Mouse (Mus musculus): ENCODE data around the gene Camsap3. TPM values are rescaled to one million over a fixed set of nuclear protein-coding genes. Genes with fewer than 3 reads are reported as not detected.
A peak's percentile ranks its signal among the peaks of the same experiment; 100 is the strongest.
"Not testable (repeated sequence)": the region's sequence is repeated elsewhere in the genome, so short reads cannot be mapped to it uniquely, and the experiment has no call there.

Camsap3 gene
- total RNA-seq (2015) = 0.32 and 0.37 TPM in 2 replicates
- total RNA-seq (2017) = 0.21 and 0.27 TPM in 2 replicates

DNA sequence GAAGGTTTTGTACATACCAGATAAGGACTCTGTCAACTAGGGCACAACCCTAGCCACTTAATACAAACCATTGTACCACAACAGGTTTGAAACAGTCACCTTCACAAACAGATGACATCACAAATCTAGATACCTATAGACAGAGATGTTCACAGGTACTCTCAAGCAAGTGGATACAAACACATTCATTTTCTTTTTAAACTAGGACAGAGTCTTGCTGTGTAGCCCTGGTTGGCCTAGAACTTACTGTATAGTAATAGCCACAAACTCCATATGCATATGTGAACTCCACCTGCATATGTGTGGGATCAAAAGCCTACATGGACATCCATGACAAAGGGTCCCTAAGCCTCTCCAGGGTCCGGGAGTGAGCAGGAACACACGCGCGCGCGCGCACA is at the start of gene Camsap3:
Gene Camsap3 (plus strand): TSS at position 301 of the 398 bp plus-strand sequence.
- peak; percentile 3; the same call in 1 of the 2 replicates for ATAC-seq (replicated peaks; ENCODE audit: poor library complexity)

DNA sequence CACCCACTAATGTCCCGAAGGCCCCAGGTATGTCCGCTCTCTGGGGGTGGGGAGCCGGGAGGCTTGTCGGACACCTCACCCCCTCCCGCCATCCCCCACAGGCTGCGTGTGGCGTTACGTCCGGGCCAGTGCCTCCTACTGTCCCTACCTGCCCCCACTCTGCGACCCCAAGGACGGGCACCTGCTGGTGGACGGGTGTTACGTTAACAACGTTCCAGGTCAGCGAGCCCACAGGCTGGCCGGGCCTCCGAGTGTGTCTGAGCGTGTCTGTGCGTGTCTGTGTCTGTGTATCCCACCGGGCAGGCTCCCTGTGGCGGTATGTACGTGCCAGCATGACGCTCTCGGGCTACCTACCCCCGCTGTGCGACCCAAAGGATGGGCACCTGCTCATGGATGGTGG is 49.4 kb upstream of the Camsap3 start:
- ATAC-seq (replicated peaks; ENCODE audit: poor library complexity) = no peak

DNA sequence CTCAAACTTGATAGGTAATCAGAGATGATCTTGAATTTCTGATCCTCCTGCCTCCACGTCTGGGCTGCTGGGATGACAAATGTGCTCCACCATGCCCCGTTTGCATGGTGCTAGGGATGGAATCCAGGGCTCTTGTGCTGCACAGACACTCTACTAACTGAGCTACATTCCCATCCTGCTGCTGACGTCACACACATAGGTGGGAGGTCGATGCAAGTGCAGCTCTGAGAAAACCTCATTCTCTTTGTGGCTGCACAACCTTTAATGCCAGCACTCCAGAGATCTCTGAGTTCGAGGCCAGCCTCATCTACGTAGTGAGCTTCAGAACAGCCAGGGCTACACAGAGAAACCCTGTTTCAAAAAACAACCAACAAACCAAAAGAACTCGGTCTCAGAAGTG is 47.9 kb upstream of the Camsap3 start:
- ATAC-seq (replicated peaks; ENCODE audit: poor library complexity) = no peak

DNA sequence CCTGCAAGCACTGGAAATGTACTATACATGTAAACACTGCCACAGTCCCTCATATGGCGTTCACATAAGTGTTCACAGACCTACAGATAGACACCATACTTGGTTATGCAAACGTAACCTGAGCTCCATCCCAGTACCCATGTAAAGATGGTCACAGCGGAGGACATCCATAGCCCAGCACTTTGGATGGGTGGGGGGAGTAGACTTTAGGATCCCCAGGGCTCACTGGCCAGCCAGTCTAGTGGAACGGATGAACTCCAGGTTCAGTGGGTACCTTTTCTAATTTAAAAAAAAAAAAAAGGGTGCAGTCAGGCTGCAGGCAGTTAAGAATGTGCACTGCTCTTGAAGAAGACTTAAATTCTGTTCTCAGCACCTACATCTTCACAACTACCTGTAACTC is 47.0 kb upstream of the Camsap3 start:
- ATAC-seq (replicated peaks; ENCODE audit: poor library complexity) = no peak

DNA sequence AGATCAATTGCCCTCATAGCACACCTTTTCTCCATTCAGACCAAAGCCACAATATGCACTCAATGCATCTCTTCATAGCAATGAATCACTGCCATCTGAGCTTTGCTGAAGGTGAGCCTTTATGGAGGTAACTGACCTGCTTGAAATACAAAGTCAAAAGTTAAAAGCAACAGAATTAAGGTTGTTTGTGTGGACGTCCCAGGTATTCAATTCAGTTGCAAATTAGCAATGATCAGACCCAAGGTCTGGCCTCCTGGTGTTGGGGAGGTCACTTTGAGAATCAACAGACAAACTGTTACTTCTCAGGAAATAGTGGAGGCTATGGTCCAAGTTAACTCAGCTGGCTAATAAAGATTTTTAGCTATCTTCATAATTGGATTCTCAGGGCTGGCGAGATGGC is 40.6 kb upstream of the Camsap3 start:
- ATAC-seq (replicated peaks; ENCODE audit: poor library complexity) = no peak

DNA sequence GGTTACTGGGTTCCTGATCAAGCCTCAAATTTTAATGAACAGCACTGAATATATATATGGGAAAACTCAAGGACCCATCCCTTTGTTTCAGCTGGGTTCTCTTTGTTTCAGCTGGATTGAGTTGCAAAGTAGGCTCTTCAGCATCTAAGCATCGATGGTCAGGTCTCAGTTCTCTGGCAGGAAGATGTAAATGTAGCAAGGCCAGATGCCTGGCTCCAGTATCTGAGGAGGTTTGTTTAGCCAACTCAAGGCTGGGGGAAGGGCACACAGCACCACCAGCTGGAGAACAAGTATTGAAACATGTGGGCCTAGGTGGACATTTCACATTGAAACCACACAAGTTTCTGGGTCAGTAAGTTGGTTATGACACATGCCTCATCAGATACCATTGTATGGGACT is 34.9 kb upstream of the Camsap3 start:
- no peak for ATAC-seq (replicated peaks; ENCODE audit: poor library complexity)

DNA sequence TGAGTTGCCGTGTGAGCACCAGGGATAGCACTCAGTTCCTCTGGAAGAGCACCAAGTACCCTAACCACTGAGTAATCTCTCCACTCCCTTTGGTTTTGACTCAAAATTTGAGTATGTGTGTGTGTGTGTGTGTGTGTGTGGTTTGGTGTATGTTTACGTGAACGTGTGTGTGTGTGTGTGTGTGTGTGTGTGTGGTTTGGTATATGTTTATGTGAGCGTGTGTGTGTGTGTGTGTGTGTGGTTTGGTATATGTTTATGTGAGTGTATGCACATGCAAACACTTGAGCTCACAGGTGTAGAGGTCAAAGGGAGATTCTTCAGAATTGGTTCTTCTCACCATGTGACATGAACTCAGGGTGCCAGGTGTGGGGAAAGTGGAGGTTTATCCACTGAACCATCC is 31.0 kb upstream of the Camsap3 start:
- peak; percentile 71 for ATAC-seq (replicated peaks; ENCODE audit: poor library complexity)

DNA sequence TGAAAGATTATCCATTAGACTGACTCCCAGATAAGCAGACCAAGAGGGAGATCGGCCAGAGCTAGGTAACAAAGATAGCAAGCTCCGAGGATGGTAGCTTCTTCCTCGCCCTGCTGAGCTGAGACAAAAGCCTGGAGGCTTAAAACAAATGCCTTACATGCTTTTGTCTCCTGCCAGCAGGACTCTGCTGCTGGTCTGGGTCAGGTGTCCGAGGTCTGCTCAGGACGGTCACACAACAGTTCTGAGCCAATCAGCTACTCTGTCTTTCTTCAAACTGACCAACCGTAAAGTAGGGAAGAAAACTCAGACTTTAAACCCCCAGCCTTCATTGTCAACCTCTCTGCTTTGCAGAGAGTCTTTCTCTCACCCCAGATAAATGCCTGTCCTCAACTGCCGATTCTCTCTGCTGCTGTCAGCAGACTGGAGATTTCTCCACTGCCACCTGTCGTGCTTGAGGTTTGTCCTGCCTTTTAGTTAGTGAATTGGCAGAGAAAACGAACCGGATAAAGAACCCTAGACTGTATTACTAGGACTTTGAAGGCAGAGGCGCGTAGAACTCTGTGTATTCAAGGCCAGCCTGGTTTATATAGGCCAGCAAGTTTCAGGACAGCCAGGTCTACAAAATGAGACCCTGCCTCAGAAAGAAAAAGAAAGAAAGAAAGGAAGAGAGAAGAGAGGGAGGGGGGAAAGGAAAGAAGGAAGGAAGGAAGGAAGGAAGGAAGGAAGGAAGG is 19.3 kb upstream of the Camsap3 start, which contains the start of gene C330021F23Rik:
Gene C330021F23Rik (plus strand): TSS at position 350 of the 731 bp plus-strand sequence.
- ATAC-seq (replicated peaks; ENCODE audit: poor library complexity) = no peak

DNA sequence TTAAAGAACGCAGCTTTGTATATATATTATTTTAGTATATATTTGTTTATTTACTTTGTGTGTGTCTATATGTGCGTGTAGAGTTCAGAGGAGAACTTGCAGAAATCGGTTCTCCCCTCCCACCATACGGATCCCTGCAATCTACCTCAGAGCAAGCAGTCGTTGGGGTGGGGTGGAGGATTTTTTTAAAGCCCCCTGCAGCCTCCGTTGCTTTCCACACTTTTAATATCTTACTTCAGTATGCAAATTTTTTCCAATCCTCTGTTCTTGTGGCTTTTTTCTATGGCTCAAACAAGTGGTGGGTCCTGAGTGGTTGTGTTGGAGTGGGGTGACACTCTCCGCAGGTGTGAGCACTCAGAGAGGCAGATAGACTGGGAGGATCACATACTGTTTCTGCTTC is 18.7 kb upstream of the Camsap3 start:
- ATAC-seq (replicated peaks; ENCODE audit: poor library complexity) = no peak

DNA sequence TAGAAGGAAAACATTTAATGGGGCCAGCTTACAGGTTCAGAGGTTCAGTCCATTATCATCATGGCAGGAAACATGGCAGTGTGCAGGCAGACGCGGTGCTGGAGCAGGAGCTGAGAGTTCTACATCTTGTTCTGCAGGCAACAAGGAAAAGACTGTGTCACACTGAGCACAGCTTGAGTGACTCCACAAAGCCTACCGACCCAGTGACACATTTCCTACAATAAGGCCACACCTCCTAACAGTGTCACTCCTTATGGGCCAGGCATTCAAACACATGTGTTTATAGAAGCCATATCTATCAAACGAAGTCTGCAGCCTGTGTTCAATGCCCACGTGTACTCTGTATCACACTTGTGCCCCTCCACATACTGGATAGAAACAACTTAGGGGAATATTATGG is 17.3 kb upstream of the Camsap3 start:
- ATAC-seq (replicated peaks; ENCODE audit: poor library complexity) = no peak

DNA sequence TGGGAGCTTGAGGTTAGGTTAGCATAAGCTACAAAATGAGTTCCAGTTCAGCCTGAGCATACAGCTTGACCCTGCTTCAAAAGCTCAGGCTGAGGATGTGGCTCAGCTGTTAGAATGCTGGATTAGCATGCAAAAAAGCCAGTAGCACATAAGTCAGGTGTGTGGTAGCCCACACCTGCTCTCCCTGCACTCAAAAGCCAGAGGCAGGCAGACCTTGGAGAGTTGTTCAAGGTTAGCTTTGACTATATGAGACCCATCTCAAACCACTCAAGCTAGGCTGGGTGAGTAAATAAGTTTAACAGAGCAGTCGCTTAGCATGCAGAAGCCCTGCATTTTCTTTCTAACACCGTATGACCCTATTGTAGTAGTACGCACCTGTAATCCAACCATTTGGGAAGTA is 12.5 kb upstream of the Camsap3 start:
- ATAC-seq (replicated peaks; ENCODE audit: poor library complexity) = no peak

DNA sequence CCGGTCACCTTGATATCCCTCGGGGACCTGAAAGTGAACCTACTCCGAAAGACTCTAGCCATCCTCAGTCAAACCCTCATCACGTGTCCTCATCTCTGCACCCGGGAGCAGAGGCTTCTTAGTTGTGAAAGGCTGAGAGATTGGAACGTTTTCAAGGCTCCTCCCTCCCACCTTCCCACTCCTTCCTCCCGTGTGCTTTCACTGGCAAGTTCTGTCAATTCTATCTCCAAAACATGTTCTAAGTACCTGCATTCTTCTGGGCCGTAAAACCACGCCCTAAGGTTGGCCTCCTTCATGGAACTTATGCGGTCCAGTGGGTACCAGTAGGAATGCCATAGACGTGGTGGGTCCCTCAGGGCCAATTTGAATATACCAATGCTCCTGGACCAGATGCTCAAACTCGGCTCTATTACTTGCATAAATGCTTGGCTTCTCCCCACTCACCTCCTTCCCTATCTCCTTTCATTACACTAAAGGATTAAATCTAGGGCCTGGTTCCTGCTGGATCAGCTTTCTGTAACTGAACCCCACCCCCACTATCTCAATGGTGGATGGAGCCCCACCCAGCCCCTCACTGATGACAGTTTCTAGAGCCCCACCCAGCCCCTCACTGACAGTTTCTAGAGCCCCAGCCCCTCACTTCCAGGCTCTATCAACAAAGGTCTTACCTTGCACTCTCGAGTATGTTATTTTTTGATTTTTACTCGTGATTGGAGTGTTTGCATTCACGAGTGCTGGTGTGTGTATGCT is 10.7 kb upstream of the Camsap3 start:
- no peak for ATAC-seq (replicated peaks; ENCODE audit: poor library complexity)

DNA sequence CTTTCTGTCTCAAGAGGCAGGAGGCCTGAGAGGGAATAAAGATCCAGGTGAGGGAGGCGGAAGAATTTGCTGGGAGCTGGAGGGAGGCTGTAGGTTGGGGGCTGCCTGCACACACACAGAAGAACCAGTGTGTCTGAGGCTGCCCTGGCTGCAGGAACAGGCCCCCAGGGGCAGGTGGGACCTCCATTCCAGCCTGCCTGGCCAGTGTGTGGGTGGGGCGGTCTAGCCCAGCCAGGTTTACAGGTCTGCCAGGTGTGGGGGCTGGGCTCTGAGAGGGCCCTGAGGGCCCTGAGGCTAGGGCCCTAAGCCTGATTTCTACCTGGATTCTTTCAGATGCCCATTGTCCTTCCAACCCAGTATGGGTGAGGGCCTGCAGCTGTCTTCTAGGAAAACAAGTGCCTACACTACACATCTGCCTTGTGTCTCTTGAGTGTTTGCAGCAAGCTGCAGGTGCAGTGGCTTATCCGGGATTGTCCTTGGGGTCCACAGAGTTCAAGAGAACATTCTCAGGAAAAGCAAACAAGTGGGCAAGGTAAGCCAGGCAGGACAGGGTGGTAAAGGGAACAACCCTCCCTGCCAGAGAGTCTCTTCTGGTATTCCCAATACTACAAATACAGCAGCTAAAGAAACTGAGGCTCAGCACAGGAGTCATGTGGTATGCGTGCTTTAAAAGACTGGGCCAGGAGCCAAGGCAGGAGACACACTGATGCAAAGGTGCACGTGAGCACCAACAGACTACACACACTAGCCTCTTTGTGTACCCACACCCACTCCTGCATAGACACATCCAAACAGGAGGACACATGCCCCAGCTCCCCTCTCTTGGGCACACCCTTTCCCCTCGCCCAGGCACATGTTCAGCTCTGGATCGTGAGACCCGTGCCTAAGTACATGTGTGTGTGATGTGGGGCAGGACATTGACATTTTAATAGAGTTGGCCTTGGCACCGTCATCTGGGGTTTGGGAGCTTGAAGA is 7.4 kb upstream of the Camsap3 start:
- ATAC-seq (replicated peaks; ENCODE audit: poor library complexity) = no peak

DNA sequence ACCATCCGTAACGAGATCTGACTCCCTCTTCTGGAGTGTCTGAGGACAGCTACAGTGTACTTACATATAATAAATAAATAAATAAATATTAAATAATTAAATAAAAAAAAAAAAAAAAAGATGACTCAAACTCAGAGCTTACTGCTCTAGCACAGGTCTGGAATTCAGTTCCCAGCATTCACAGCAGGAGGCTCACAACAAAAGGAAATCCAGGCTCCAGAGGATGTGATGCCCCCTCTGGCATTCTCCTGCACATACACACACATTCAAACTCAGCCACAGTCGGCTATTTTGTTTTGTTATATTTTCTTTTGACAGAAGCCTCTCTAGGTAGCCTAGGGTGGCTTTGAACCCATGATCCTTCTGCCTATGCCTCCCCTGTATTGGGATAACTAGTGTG is 5.1 kb upstream of the Camsap3 start:
- ATAC-seq (replicated peaks; ENCODE audit: poor library complexity) = not testable (repeated sequence)

DNA sequence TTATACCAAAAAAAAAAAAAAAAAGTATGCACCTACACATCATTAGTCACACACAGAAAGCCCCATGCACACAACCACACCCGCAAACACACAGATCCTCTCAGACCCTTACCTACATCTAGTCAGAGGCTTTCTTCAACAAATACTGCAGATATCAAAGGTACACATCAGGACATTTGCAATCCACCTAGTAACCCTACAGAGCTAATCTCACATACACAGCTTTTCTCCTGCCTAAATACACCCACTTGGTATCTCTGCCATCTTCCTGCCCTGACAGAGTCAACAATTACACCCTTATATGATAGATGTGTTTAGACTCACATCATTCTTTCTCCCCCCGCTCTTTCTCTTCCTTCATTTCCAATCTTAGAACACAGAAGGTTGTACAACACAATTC is 641 bp upstream of the Camsap3 start:
- ATAC-seq (replicated peaks; ENCODE audit: poor library complexity) = peak; percentile 20; the same call in 1 of the 2 replicates

DNA sequence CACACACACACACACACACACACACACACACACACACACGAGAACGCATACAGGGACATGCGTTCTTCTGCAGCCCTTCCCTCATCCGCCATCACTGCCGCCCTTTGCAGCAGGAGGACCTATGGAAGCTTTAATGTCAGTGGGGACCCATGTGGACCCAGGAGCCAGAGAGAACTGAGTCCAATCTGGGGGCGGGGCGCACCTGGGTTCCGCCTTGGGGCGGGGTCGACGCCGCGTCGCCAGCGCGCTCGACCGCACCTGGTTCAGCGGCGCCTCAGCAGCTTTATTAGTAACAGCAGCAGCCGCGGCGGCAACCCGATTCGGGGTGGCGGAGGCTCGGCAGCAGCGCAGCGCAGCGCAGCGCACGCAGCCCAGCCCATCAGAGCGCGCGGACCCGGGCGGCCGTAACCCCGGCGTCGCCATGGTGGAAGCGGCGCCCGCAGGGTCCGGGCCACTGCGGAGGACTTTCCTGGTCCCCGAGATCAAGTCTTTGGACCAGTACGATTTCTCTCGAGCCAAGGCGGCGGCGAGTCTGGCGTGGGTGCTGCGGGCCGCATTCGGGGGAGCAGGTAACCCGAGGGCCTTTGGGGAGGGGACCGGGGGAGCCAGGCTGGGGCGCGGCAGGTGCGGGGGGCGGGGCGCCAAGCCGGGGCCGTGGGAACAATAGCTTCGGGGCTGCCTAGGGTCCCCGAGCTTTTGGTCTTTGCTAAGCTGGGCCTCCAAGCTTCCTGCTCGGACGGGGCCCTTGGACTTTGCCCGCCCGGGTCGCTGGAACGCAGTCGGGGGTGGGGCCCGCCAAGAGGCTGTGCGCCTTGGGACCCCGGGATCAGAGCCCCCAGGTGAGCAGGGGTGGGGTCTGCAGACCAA is 531 bp downstream of the Camsap3 start:
- peak; percentile 71 for ATAC-seq (replicated peaks; ENCODE audit: poor library complexity)

DNA sequence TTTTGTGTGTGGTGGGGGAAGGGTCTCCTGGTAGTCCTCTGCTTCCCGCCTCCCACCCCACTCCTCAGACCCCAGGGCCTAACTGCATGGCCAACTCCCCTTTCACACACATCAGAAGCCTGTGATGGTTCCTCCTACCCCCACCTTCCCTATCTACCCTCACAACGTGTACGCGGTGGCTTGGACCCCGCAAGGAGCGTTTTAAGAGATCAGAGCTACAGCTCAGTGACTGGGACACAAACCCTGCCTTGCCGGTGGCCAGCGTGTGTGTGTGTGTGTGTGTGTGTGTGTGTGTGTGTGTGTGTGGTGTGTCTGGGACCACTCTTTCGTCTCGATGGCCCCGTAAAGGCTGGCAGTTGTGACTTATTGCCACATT is 1.2 kb downstream of the Camsap3 start:
- ATAC-seq (replicated peaks; ENCODE audit: poor library complexity) = 0 out of 2 replicates have a peak, but pooled peaks have one; percentile 30

DNA sequence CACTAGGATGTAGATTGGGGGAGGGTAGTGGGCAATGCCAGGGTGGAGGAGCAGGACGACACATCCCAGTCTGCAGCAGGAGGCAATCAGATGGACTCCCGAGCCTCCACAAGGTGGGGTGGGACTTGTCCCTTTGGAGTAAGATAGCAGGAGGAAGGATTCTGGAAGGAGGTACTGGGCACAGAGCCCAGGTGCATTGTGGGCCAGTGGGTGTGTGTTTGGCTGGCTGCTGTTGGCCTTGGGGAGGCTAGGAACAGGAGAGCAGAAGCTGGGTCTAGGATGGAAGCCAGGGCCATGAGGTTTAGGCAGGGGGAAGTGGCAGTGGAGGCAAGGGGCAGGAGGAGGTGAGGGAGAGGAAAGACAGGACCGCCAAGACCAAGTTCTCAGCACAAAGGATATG is 6.4 kb downstream of the Camsap3 start:
- ATAC-seq (replicated peaks; ENCODE audit: poor library complexity) = 0 out of 2 replicates have a peak, but pooled peaks have one; percentile 24

DNA sequence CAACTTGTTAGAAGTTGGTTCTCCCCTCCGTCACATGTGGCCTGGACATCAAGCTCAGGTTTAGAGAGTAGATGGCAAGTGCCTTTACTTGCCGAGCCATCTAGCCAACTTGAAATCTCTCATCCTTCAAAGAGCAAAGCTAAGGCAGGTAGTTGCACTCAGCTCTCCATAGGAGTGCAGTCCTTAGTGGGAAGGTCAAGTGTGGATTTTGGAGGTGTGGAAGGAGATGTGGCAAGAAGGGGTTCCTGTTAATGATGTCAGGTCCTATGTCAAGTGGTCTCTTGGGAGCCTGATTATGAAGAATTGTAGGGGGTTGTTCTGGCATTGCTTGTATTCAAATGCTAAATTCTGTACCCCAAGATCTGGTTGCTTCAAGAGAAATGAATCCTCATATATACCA is 7.4 kb downstream of the Camsap3 start:
- ATAC-seq (replicated peaks; ENCODE audit: poor library complexity) = no peak

DNA sequence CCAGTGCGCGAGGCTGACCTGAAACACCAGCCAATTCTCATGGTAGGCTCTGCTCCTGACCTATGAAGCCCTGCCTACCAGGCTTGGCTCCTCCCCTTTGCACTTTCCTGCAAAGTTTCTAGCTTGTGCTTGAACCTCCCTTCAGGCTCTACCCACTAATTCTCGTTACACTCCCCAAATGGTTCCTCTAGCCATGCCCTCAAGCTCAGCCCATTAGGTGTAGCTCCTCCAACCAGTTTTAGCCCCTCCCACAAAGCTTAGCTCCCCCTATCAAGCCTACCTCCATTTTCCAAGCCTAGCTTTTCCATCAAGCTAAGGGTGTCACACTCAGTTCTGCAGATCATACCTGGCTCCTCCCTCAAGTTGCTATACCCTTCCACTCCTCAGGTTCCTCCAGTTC is 11.0 kb downstream of the Camsap3 start:
- ATAC-seq (replicated peaks; ENCODE audit: poor library complexity) = 0 out of 2 replicates have a peak, but pooled peaks have one; percentile 8

Data from megakaryocyte progenitor cell, adult 5-6 weeks (primary cell).